Mouse (Mus musculus): ENCODE results near the gene Map3k21. TPM values are rescaled to one million over a fixed set of nuclear protein-coding genes. Genes with fewer than 3 reads are reported as not detected.

Map3k21 gene
- not detected in 3 replicates for total RNA-seq (2017)

- ATAC-seq (replicated peaks; ENCODE audit: insufficient number of reproducible peaks, low FRiP score, low TSS enrichment, poor library complexity, severe bottlenecking), result no peak
These were observed at the start of gene Map3k21 for GRCm38 (mm10) chr8:125910365-125911228. TSS of gene Map3k21 (plus strand) at chr8:125910450.

- ATAC-seq (replicated peaks; ENCODE audit: insufficient number of reproducible peaks, low FRiP score, low TSS enrichment, poor library complexity, severe bottlenecking), result no peak
These were observed 44.1 kb upstream of the Map3k21 start for GRCm38 (mm10) chr8:125866125-125866524.

GRCm38 (mm10) chr8:125868552-125868951 is 41.7 kb upstream of the Map3k21 start:
- no peak for ATAC-seq (replicated peaks; ENCODE audit: insufficient number of reproducible peaks, low FRiP score, low TSS enrichment, poor library complexity, severe bottlenecking)

GRCm38 (mm10) chr8:125869739-125870138 is 40.5 kb upstream of the Map3k21 start:
- no peak for ATAC-seq (replicated peaks; ENCODE audit: insufficient number of reproducible peaks, low FRiP score, low TSS enrichment, poor library complexity, severe bottlenecking)

DNA sequence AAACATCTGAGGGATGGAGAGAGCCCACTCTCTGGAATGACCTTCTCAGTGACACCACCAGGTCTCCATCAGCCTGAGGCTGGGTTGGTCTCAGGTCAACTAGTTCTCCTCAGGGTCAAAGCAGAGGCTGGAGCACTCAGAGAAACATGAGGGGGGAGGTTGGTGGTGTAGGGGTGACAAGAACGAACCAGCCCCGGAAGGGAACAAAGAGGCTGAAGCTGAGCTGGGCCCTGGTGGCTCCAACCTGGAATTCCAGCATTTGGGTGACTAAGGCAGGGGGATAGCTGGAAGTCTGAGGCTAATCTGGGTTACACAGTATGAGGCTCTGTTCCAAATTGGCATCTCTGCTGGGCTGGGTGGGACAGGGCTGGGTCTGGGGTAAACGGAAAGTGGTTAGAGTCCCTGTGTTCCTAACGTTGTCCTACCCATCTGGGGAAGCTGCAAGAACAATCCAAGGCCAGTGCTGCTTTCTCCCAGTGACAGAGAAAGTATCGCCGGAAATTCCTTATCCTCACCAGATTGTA is 40.0 kb upstream of the Map3k21 start:
- ATAC-seq (replicated peaks; ENCODE audit: insufficient number of reproducible peaks, low FRiP score, low TSS enrichment, poor library complexity, severe bottlenecking), result no peak

DNA sequence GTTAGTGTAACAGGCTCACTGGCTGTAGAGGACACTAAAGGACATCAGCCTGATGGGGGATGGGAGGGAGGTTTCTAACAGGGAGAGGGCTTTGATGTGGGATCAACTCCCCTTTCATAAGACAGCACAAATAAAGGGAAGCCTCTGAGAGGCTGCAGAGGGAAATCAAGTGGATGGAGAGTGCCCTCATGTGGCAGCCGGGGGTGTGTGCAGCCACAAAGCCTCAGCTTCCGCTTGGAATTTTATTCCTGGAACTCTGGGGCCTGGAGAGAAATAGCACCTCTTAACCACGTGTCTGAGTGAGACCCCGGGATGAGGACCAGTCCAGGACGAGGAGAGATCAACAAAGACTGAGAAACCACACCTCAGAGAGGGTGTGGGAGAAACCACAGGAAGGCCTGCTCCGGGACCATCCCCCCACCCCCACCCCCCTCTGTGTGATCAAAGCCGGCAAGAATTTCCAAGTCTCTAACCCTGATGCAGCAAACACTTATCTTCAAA is 39.4 kb upstream of the Map3k21 start:
- ATAC-seq (replicated peaks; ENCODE audit: insufficient number of reproducible peaks, low FRiP score, low TSS enrichment, poor library complexity, severe bottlenecking), result no peak

- no peak for ATAC-seq (replicated peaks; ENCODE audit: insufficient number of reproducible peaks, low FRiP score, low TSS enrichment, poor library complexity, severe bottlenecking)
These were observed 37.6 kb upstream of the Map3k21 start for GRCm38 (mm10) chr8:125872501-125873249.

GRCm38 (mm10) chr8:125873250-125873534 is 37.1 kb upstream of the Map3k21 start:
- no peak for ATAC-seq (replicated peaks; ENCODE audit: insufficient number of reproducible peaks, low FRiP score, low TSS enrichment, poor library complexity, severe bottlenecking)

GRCm38 (mm10) chr8:125880447-125880846 is 29.8 kb upstream of the Map3k21 start:
- no peak for ATAC-seq (replicated peaks; ENCODE audit: insufficient number of reproducible peaks, low FRiP score, low TSS enrichment, poor library complexity, severe bottlenecking)

- no peak for ATAC-seq (replicated peaks; ENCODE audit: insufficient number of reproducible peaks, low FRiP score, low TSS enrichment, poor library complexity, severe bottlenecking)
These were observed 22.7 kb upstream of the Map3k21 start for GRCm38 (mm10) chr8:125887549-125887948.

- no peak for ATAC-seq (replicated peaks; ENCODE audit: insufficient number of reproducible peaks, low FRiP score, low TSS enrichment, poor library complexity, severe bottlenecking)
These were observed 20.3 kb upstream of the Map3k21 start for GRCm38 (mm10) chr8:125889920-125890319.

GRCm38 (mm10) chr8:125897388-125897787 is 12.9 kb upstream of the Map3k21 start:
- no peak for ATAC-seq (replicated peaks; ENCODE audit: insufficient number of reproducible peaks, low FRiP score, low TSS enrichment, poor library complexity, severe bottlenecking)

GRCm38 (mm10) chr8:125897868-125898788 is 12.1 kb upstream of the Map3k21 start, which contains the start of gene Pcnx2:
TSS of gene Pcnx2 (minus strand) at chr8:125898317.
- ATAC-seq (replicated peaks; ENCODE audit: insufficient number of reproducible peaks, low FRiP score, low TSS enrichment, poor library complexity, severe bottlenecking), result no peak

GRCm38 (mm10) chr8:125898899-125899298 is 11.4 kb upstream of the Map3k21 start:
- no peak for ATAC-seq (replicated peaks; ENCODE audit: insufficient number of reproducible peaks, low FRiP score, low TSS enrichment, poor library complexity, severe bottlenecking)

GRCm38 (mm10) chr8:125901167-125901566 is 9.1 kb upstream of the Map3k21 start:
- no peak for ATAC-seq (replicated peaks; ENCODE audit: insufficient number of reproducible peaks, low FRiP score, low TSS enrichment, poor library complexity, severe bottlenecking)

DNA sequence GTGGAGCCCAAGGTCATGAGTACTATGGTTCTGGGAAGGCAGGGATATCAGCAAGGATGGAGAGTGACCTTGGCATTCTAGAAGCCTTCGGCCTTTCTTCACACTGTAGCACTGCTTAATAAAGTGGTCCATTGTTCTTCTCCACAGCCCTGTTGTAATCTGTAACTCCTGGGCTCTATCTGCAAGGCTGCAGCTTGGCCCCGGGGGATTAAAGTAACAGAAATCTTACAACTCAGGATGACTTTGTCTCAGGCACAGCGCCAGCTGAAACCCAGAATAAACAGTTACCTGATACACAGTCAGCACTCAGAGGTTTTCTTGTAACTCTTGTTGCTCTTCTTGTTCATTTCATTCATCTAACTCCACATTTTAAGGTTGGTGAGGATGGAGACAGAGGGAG is 7.7 kb upstream of the Map3k21 start:
- ATAC-seq (replicated peaks; ENCODE audit: insufficient number of reproducible peaks, low FRiP score, low TSS enrichment, poor library complexity, severe bottlenecking), result no peak

DNA sequence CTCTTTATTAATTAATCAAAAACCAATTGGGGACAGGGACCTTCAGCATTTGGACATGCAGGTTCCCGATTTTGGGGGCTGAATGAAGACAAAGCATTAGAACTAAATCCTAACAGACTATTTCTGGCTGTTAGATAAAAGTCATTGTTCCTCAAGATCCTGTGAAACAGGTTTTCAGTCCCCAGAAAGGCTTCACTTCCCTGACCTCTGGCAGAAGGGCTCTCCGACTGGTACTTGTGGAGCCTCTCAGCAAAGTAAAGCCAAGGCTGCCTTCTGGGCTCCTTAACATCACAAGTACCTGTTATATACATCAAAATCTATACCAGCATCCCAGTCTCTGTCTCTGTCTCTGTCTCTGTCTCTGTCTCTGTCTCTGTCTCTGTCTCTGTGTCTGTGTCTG is 4.9 kb upstream of the Map3k21 start:
- no peak for ATAC-seq (replicated peaks; ENCODE audit: insufficient number of reproducible peaks, low FRiP score, low TSS enrichment, poor library complexity, severe bottlenecking)

DNA sequence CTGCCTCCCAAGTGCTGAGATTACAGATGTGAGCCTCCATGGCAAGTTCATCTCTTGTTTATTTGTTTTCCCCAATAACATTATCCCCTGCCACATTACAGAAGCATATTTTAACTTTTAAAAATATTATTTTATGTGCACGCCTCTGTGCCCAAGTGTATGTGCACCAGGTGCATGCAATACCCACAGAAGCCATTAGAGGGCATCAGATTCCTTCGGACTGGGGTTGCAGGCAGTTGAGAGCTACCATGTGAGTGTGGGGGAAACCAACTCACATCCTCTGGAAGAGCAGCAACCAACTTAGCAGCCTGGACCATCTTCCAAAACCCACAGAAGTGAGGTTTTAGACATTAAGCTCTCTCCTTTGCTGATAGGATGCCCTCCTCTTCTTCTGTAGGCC is 2.9 kb upstream of the Map3k21 start:
- no peak for ATAC-seq (replicated peaks; ENCODE audit: insufficient number of reproducible peaks, low FRiP score, low TSS enrichment, poor library complexity, severe bottlenecking)
